Mouse (Mus musculus) cerebellum, adult 8-10 months (tissue): ENCODE measurements at regions not wholly inside any gene's neighbourhood (a gene's known extent, or its start where the extent isn't known, plus 50 kb on each side); places are given as distances from the start of the nearest gene placed in this dataset.
"Not testable (repeated sequence)": the region's sequence is repeated elsewhere in the genome, so short reads cannot be mapped to it uniquely, and the experiment has no call there.

Source experiments
- DNase-seq: peaks from one replicate; pipeline ENCODE4 v3.0.0; 2022

DNA sequence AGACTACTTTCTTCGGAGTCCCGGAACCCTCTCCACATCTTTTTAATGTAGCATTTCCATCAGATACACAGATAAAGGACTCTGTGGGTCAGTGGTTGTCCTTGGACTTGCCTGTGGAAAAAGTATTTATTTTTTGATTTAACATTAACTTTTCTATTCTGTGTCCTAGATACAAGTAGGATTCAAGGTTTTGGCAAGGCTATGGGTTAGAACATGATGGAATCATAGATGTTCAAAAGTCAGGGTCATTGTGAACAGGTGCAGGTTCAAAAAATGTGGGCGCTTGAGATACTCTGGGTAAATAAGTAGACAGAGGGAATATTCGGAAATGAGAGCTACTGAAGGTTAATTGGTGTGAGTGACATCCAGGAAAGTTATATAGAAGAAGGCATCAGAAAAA is 347.7 kb downstream of the Cypt12 start:
- DNase-seq = no peak

DNA sequence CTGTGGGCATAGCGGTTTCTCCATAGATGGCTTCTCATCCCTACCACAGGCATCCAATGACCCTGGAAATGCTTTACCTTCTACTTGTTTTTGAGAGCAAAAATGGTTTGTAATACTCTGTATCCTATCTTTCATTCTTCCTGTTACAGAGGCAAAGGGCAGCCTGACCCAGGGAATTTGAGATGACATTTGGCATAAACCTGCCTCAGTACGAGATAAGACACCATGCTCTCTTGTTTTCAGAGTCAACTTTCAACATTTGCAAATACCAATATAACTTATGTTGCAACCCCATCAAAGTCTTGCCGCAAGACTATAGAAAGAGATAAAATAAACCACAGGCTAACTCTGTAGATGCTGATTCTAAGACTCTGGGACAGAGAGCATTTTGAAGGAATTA is 350.5 kb downstream of the Cypt12 start:
- DNase-seq = no peak

DNA sequence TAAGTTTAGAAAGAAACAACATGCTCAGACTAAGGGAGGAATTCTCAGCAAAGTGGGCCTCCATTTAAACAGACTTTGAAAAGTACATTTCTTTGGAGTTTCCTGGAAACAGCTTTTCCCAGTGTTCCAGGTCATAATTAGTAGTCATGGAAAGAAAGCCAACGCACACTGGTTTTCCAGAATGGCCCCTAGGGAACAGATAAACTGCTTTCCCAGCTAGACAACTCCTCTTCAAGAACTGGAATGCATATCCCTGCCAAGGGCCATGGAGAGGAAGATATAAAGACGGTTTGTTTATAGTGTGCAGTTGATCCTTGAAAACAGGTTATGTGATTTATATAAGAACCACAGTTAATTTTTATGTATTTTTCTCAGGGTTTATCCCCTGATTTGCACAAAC is 351.3 kb downstream of the Cypt12 start:
- DNase-seq = no peak

DNA sequence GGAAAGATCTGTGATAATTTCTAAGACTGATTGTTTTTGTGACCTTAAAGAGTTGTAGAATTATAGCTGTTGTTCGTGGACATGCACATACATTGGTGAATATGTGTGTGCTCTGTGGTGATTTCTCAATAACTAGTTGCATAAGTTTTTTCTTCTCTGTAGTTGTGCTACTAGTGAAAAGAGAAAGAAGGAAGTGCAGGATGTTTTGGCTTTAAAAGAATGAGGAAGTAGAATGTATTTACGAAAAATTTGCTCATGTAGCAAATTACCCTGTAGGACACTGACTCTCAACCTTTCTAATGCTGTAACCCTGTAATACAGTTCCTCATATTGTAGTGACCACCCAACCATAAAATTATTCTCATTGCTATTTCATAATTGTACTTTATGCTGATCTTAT is 371.2 kb downstream of the Cypt12 start:
- no peak for DNase-seq

DNA sequence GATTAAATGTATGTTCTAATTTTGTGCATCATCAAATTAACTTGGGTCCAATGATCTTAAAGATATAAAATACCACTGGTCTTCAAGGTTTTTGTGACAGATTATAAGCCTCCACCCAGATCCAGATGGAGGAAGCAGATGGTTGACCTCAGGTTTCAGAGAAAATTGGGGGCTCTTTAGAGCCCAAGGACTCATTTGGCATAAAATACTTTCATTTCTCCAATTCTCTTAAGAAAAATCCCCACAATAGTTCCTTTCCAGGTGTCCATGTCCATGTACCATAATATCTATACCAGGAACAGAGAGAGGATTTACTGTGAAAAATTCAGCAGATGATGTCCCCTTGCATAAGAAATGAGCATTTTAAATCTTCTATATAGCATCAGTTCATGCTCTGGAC is 385.0 kb downstream of the Cypt12 start:
- no peak for DNase-seq

DNA sequence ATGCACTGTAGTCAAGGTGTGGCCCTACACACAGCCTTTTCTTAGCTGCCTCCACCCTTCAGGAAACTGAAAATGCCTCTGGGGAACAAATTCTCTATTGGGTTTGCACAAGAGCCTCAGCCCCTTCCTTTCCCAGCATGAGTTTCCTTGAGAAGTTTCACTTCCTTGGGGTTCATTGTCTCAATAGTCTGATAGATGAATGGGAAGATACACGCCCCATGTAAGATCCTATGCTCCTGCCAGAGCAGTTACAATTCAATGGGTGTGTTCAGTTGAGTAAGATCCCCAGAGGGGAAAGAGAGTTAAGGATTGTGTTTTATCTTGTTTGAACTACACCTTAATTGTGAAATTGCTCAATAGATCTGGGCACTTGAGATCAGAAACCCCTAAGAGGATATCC is 391.0 kb downstream of the Cypt12 start:
- no peak for DNase-seq

DNA sequence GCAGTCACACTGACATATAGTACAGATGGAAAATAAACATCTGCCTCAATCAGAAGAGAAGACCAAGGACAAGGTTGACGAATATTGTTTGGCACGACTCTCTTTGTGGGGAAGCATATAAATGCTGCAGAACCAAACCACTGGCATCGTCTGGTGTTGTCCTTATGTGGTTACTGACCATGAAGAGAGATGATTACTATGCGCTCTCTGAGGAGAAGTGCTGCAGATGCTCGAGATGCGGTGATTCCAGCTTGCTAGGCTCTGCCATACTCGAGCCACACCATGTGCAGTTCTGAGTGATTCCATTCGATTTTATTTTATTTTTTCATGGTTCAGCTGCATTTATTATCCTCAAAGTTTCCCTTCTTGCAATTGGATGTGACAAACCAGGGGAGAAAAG is 393.5 kb downstream of the Cypt12 start:
- DNase-seq = no peak

DNA sequence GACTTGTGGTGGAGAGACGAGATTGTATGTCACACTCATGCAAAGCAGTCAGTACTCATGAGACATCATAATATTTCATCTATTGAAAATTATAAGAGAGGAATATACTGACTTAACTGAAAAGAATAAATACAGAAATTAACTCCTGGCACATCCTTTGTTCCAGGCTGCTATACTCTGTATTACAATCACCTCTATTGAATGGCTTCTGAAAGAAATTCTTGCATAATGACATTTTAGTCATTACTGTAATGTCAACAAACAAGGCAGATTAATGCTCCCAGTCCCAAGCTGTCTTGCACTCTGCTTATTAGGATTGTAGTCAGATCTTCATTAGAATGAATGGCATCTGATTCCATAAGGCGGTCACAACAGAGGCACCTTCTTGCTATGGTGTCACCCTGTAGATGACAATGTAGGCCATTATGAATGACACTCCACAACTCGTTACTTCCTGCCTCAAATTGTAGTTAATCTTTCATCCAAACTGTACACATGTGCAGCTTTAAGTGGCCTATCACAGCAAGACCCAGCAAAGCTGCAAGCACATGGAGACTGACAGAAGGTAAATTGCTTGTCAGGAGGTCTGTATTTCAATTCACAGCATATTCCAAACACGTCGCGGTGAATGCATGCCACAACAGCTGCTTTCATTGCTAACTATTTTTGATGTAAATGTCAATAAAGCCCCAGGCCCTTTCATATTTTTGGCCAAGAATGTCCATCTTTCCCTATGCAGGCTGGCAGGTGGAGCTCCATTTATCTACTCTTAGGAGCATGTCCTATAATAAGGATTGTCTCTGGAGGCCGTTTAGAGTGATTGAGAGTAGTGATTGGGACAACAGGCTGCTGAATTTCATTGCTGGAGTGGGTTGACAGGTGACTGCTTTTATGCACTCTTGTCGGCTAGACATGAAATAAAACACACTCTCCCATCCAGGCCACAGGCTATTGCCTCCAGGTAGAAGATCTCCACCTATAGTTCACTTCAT is 430.1 kb downstream of the Cypt12 start:
- no peak for DNase-seq

DNA sequence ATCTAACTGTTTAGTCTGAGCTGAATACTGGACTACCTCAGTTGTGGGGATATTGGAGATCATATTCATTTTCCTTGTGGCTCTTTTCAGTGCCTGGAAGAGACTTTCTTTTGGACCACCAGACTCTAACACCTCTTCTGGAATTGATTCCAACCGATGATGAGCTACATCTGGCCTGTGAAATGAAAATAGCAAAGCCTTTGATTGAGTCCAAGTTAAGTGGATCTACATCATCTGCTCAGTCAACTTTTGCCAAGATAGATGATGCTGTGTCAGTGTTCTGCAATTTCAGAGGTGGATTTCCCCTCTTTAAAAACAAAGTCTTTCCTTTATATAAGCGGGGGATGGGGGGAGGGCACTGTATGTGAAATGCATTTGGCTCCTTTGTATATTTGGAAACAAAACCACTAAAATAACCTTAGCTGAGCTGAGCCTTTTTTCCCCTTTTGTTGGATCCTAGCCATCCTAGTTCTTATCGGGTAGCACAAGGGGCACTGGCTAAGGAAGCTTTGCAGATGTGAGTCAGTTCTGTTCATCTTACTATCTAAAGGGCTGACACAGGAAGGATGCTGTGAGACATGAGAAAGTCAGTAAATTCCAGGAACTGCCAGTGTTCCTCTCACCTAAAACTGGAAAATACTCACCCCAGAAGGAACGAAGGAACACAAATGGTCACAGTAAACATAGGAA is 473.8 kb downstream of the Cypt12 start:
- no peak for DNase-seq

DNA sequence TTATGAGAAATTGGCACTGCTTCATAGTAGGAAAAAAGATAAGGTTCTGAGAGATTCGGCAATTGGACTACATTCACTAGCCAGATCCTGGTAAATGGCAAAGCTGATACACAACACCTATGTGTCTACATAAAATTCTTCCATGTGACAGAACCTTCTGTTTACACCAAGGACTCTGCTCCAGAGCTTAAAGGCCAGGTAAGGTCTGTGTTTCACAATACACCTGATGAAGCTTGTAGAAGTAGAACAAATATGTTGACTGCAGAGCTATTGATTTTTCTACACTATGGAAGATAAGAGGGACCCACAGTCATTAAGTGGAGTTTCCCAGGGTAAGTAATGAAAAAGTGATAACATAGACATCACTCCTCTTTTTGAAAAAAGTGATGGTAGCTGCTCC is 480.7 kb downstream of the Cypt12 start:
- DNase-seq = no peak

DNA sequence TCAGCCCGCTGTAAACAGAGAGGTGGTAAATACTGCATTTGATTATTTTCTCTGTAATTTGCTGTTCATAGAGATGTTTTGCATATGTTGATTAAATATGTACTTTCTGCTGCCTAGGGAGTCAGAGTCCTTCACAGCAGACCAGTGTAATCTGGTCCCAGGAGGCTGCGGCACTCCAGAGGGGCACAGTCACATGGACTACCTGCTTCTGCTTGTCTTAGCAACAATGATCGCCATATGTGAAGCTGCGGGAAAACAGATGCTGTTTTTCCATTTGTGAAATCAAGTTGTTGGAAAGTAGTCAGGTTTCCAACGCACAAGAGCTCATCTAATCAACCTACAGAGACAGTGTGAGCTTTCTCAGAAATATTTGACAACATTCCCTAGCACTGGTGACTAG is 490.6 kb downstream of the Cypt12 start:
- DNase-seq = no peak

DNA sequence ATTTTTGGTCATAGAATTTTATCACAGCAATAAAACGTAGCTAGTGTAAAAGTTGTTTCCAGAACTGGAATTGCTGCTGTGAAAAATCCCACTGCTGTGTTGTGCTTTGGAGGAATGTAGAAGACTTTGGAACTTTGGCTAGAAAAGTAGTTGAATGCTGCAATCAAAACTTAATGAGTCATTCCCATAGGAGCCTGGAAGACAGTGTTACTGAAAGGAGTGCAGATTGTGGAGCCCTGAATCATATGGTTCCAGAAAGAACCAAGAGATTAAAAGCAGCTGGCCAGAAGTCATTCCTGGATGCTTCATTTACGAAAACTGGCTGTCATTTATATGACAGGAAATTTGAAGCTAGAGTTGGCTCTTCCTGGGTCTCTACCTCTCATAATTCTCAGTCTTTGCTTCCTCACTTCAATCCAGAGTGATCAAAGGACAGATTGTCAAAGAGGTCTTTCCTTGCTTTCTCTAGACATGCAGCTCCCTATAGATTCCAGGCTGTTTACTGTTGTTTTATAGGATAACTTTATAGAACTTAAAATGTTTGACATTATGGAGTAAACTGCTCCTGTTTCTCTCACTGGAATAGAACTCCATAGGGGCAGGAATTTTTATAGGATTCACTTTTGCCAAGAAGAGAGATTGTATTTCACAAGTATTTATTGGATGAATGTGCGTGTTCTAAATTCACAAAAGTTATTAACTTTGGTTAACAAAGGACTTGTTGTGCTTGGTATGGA is 504.2 kb downstream of the Cypt12 start:
- no peak for DNase-seq

DNA sequence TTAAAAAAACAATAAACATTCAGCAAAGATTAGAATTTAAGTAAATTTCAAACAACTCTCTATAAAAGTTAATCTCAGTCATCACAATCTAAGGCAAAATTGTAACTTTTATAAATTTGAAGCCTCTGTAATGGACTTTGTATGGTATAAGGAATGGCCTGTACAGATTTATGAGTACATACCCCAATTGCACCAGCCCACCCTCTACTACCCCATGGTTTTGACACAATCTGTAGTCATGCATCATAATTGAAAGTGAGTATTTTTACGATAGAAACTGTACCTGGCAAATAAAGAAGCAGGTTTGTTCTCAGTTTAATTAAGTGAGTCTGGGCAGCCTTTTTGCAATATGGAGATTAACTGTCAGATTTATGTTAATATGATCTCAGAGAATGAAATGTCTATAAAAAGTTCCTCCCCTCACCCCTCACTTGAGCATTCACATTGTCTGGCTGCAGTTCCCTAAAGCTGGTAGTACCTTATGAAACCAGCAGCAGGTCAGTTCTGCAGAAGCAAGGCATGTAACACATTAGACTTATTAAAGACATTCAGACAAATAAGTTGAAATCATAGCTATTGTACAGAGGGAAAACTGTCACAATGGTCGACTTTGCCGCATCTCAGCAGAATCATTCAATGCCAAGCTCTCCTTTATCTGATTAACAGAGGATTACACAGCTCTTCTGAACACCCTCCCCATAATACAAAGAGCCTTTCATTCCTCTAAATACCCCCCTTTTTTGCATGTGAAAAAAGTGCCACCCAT is 505.2 kb downstream of the Cypt12 start:
- no peak for DNase-seq

DNA sequence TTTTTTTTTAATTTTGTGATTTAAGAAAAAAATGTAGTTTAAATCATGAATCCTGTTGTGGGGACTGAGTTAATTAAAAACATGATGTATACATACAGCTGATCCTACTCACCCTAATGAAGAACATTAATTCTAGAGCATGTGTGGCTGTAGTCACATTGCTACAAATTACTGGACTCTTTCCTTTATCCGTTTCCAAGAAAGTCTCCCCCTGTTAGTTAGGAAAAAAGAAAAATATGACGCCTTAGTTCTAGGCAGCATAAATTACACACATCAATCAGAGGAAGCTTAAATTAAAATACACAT is 505.7 kb downstream of the Cypt12 start:
- DNase-seq = no peak

DNA sequence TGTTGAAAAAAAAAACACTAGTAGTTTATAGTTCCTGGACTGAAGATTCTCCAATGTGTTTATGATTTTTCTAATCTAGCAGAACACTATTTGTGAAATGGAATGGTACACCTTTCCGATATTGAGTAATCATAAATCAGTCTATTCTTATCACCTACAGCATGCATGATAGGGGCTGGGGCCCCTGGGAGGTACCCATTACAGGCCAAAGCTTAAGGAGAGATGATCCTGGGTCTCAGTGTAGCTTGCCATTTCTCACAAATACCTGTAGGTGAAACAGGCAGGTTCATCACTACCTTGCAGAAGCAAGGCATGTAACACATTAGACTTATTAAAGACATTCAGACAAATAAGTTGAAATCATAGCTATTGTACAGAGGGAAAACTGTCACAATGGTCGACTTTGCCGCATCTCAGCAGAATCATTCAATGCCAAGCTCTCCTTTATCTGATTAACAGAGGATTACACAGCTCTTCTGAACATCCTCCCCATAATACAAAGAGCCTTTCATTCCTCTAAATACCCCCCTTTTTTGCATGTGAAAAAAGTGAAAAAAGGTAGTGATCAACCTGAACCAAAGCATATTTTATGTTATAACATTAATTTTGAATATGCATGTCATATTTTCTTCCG is 506.5 kb downstream of the Cypt12 start:
- DNase-seq = not testable (repeated sequence)

DNA sequence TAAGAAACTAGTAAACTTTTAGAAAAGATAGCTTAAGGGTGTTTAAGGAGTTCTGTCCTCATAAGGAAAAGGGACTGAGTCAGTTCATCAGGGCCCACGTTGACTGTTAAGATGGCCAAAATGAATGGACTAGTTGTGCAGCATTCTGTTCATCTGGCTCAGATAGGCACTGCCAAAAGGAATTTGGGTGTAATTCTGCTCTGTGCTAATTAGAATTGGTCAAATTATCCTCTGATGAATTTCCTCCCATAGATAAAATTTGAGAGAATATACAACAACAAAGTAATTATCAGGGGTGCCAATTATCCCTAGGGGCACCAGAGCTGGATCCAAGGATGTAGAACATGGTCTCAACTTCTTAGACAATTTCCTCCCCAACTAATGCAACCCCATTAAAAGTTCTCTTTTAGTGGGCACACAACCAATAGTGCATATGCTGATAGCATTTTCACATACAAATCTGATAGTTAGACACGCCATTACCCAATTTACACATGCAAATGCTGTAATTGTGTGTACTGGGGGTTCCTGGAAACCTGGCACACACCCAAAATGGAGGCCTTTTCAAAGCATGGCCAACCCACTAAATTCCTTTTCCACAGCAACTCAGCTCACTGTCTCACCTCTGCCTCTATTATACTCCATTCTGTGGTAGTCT is 508.0 kb downstream of the Cypt12 start:
- no peak for DNase-seq

DNA sequence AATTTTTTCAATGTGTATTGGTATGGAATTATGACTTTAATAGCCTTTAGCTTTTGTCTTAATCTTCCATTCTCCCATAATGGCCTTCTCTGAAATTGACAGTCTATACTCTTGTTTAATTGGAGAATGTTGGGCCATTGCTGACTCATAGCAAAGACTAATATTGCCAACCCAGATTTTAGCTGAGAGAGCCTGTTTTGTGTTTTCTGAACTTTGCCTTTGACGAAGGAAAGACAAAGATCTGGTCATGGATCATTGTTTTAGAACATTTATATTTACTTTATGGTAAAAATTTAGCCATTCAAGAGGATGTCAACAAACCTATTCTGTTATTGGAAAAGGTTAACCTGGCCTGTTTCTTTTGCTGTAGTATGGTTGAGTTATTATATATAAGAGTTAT is 512.1 kb downstream of the Cypt12 start:
- DNase-seq = no peak

DNA sequence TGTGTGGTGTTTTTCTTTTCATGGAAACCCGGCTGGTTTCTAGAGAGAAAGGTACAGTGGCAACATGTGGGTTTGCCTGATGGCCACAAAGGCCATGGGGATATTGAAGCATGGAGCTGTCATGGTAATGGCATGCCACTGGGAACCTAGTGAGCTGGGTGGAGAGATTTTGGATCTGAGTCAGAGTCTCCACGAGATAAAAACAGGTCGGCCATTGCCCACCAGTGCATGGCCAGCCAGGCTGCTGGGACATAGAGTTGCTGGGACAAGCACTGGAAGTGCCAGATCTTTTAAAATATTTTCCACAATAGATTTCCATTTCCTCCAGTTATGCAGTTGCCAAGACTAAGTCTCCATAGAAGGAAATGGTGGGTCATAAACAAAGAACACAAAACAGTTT is 523.6 kb downstream of the Cypt12 start:
- DNase-seq = no peak

DNA sequence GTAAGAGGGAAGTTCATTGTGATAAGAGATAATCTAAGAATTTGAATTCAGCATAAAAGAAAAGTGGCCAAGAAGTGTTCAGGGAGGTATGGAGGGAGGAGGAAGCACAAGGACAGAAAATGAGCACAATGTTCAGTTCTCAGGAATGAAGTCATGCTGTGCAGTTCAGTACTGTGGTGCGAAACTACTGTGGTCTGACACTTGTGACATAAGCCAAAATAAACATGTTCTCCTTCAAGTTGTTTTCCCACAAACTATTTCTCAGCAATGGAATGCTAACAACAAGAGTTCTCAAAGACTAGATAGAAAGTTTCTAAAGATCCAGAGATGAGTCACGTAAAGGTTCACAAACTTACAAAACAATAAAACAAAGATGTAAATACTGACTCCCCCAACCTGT is 531.3 kb downstream of the Cypt12 start:
- no peak for DNase-seq

DNA sequence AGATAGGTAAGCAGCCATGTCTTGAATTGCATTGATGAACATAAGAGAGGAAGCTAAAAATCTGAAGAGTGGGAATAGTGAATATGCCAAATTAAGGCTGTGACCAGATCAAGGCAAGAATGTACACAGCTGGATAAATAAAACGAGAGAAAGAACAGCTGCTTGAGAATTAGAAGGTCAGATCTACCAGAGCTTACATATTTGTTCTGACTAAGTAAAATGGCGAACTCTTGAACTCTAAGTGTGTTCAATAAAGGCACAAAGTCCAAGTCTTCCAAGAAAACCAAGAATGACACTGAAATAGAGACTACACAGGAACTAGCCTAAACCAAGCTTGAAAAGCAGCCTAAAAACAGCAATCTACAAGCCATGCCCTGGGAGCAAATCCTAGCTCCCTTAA is 533.8 kb downstream of the Cypt12 start:
- no peak for DNase-seq

DNA sequence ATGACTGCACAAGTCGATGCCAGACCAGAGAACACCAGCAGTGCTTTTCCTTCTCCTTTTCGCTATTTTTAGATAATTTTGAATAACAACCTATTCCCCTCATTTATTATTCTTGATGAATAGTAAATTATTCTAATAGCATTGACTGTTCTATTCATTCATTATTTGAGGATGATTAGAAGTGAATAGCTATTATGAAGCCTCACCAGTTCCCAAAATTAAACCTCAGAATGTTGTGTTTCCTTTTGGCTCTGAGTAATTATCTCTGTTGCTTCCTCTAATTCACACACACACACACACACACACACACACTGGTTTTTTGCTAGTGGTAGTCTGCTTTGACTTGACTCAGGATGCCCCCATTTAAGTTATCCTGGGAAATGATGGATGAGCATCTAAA is 540.7 kb downstream of the Cypt12 start:
- DNase-seq = no peak

DNA sequence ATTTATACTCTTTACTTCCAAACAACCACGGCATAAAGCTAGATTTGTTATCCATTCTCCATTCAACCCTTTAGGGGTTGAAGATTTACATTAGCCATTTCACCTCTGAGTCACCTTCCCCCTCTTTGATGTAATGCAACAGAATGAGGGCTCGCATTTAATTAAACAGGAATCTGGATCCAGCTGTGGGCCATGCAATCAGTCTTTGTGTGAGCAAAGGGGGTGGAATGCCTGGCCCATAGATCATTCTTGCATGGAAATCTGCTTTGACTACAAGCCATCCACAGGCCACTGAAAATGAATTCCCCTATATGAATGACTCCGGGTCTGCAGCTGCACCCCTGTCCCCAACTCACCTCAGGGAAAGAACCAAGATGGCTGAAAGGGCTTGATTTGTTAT is 574.4 kb downstream of the Cypt12 start:
- DNase-seq = no peak
